Mouse (Mus musculus) lung, postnatal 25 days (tissue): ENCODE results near the gene Tspyl3.
A peak's percentile ranks its signal among the peaks of the same experiment; 100 is the strongest.

Experiments
- DNase-seq: peaks from one replicate; pipeline ENCODE4 v3.0.0; 2022; ENCODE audit warnings: low spot score

Gene Tspyl3

DNA sequence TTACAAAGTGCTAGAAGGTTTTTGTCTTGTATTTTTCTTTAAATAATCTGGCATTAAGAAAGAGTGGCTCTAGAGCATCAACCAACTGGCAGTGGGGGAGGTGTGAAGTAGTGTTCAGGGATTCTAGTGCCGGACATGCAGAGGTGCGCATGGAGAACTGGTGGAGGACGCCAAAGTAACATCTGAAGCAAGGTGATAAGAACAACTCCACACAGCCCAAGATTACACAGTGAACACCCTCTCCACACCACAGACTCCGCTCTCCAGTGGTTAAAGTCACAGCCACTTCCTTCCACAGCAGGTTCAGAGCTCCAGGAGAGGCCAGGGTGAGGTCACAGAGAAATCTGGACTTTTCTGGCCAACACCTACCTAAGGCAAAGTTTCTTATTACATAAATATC is 2.7 kb upstream of the Tspyl3 start:
- DNase-seq = no peak

DNA sequence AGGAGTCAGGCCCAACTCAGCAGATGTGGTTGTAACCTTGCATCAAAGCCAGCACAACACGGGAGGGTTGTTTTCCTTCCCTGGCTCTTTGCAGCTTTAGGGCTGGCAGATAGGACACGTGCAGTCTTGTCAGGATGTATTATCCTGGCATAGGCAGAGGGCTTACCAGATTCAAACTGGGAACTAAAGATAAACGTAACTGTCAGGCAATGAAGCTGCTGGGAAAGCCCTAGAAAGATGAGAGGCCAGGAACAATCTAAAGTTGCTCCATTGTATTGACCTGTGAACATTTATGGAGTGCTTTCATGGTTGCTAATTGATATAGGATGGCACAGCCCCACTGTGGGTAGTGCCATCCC is 333 bp upstream of the Tspyl3 start:
- no peak for DNase-seq

DNA sequence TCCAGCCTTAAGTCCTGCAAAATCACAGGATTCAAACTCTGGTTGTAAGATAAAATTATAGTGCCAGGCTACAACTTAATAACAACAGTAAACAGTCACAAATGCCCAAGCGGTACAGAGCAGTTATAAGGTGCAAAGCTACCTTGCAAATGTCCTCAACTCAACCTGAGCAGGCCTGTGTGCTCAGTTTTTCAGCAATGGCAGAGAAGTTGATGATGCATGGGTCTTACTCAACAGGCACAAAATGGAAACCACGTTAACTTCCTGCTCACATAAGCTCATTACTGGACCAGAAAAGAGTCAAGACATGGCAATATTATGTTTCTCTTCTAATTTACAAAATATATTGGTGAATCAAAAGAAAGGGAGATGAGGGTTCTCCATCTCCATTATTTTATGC is 2.7 kb downstream of the Tspyl3 start:
- no peak for DNase-seq

DNA sequence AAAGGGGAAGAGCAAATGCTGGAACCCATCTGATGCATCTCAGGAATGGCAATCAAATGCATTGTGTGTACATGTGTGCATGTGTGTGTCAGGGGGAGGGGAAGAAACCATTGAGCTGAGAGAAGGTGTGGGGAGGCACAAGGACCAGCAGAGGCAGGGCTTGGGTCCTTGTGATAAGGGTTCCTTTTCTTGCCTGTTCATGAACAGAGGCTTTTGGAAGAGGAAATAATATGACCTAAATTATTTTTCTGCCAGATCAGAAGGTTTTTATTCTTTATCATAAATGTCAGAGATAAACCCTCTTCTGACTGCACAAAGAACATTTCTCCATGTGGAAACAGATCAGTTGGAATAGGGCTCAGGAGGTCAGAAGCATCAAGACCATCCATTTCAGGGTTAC is 3.1 kb downstream of the Tspyl3 start:
- no peak for DNase-seq

DNA sequence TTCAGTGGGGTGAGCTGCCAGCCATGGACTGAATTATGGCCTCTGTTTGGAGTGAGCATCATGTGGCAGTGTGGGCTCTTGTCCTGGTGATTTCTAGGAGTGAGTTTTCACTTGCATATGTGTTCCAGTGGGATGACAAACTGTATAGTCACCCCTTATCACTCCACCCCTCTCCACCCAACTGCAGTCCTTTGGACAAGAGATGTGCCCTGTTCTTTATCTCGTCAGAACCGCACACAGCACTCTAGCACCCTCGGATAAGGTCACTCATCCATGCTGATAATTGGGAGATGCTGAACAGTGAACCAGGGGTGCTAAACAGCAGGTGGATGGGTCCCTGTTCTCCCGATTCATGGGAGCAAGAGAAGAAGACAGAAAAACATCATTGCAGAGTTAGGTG is 3.6 kb downstream of the Tspyl3 start:
- no peak for DNase-seq

DNA sequence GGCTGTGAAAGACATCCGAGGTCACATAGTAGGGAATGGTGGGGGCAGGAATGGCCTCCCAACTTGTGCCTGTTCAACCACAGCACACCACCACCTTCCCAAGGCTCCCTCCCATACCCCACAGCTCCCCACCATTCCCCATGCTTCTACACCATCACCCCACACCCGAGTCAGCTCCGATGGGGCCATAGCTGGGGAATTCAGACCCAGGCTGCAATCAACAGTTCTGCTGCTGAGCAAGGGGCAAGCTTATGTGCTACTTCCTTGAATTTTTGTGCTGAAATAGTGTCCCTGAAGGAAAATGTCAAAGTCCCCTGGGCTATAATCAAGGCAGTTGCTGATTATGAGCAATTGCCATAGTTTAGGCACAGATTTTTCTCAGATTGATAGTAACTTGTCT is 6.7 kb downstream of the Tspyl3 start:
- DNase-seq = no peak

DNA sequence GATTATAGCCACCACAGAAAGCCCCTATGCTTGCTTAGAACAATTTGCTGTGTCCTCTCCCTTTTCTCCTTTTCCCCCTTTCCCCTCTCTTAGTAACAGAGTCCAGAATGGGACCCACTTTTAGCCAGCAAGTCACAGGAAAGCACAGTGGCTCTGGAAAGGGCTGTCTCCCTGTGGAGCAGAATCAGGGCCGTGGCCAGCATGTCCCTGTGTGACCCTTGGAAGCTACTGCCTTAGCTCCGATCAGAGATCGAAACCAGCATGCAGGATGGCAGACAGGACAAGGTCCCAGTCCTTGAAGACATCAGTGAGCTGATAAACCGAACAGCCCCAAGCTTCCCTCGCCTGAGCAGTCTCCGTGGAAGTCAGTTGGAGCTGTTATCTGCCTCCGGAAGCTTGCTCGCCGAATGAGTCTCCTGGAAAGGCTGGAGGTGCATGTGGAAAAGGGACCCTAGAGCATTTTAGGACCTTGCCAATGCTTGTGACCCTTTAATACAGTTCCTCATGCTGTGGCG is 7.4 kb downstream of the Tspyl3 start:
- DNase-seq = no peak

DNA sequence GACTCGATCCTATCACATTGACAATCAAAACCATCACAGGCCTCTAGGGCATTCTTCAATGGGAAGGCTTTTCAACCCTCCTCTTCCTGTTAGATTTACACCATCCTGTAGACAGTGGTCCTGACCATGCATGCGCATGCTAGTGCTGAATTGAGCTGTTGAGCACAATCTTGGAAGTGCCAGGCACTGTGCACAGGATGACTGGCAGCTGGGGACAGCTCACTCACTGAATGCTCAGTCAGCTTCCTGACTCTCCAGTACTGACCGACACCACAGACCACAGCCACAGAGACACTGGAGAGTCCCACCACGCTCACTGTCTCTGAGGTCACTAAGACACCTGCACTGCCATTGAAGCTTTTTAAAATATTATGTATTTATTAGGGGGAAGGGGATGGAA is 9.8 kb downstream of the Tspyl3 start:
- no peak for DNase-seq

DNA sequence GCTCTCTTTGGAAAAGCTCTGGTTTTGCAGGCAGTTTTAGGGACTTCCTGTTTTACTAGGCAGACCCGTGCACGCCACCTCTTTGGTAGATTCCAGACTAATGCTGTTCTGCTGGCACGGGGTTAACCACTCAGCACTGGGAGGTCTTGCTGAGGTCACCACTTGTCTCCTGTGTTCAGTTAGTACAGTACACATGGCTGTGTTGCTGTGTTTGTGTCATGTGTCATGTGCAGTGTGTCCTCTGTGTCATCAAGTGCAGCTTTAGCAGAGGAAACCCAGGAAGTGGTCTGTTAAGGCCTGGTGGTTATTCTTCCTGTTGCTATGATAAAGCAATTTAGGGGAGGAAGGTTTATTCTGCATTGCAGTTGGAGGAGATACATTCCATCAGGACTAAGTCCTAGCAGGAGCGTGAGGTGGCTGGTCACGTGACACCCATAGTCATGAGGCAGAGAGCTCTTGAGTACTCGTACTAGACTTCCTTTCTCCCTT is 10.4 kb downstream of the Tspyl3 start:
- DNase-seq = peak; percentile 34

DNA sequence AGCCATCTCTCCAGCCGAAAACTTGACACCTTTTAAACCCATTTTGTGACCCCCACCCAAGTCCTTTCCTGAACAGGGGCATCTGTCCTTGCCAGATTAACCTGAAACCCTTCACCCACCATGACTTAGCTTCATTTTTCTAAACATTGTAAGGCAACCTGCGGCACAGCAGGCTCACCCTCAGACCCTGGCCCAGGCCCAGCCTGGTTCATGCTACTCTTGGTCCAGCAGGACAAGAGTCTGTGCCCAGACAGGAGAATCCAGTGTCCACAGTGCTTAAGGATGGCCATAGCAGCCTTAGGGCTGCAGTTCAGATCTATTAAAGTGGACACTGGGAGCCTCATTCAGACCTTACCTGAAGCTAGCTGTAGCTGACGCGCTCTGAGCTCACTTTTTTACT is 11.9 kb downstream of the Tspyl3 start:
- no peak for DNase-seq

DNA sequence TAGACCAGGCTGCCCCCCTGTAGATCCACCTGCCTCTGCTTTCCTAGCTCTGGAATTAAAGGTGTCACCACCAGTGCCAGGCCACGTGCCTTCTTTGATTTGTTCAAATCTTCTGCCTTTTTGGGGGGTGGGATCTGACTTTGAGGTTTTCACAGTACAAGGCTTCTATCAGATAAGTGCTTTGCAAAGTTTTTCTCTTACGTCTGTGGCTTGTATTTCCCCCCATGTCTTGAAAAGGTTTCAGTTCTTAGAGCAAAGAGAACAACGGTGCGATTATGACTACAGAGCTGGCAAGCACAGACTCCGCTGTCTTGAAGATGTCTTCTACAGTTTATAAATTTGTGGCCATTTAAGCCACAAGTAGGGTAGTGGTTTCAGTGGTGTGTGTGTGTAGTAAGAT is 13.8 kb downstream of the Tspyl3 start:
- no peak for DNase-seq

DNA sequence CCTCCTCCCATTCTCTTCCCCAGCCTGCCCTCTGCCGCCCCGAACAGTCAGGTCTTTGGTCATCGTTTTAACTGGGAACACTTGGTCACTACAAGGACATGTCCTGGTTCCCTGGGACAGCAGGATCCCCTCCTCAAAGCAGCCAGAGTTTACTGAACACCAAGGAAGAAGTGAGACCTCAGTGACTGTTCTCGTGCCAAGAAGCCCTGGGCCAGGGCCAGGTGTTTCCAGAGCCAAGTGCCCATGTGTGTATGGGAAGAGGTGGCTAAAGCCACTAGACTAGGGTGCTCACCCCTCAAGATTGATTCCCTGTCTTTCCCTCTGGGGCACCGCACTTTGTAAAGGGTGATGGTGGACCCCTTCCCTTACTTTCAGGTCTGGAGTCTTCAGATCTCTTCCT is 16.0 kb downstream of the Tspyl3 start:
- DNase-seq = no peak

DNA sequence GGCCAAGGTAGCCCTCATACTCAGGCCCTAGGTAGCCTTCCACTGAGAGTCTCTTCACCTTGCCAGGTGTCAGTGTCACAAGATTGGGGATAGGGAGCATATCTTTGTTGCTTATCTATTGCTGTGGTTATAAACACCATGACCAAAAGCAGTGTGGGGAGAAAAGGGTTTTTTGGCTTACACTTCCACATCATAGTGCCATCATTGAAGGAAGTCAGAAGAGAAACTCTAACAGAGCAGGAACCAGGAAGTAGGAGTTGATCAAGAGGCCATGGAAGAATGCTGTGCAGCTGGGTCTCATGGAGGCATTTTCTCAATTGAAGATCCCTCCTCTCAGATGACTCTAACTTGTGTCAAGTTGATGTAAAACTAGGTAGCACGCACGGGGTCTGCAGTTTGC is 17.1 kb downstream of the Tspyl3 start:
- no peak for DNase-seq

DNA sequence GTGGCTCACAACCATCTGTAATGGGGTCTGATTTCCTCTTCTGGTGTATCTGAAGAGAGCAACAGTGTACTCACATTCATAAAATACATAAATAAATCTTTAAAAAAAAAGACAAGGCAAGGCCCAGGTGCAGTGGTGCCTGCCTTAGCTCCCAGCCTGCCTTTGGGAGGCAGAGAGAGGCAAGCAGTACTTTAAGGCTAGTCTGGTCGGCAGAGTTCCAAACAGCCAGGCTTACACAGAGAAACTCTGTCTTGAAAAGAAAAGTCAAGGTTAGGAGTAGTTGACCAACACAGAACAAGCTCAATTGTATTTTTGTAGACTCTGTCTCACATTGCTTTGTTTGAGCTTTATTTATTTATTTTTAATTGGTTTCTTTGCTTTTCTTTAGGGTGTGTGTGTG is 22.5 kb downstream of the Tspyl3 start:
- DNase-seq = no peak

DNA sequence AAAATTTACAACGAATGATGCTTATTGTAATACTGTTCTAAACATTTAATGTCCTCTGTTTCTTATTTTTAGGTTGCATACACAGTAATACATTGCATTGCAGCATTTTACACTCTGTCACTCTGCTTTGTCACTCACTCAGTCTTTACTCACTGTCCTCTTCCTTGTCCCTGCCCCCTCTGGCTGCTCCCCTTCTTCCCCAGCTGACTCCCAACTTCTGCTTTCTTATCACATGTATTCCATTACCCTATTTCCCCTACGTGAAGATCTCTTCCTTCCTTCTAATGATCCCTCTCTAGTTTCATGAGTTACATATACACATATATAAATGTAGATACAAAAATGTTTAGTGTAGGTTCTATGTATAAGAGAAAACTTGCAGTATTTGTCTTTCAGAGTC is 26.1 kb downstream of the Tspyl3 start:
- no peak for DNase-seq

DNA sequence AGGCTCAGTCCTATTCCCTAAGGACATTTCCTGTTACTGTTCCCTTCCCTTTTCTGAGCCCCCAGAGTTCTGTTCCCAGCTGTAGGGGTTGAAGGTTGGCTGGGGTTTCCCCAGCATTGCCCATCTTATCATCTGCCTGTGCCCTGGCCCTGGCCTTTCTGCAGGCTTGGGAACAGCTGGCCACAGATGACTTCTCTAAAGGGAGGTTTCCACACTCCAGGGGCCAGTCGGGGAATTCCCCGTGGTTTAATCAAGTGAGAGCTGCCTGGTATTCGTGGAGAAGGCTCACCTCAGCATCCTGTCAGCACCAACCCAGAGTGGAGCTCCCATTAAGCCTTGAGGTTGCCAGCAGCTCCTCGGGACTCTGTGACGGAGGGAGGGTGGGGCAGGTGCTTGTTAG is 26.8 kb downstream of the Tspyl3 start:
- DNase-seq = no peak

DNA sequence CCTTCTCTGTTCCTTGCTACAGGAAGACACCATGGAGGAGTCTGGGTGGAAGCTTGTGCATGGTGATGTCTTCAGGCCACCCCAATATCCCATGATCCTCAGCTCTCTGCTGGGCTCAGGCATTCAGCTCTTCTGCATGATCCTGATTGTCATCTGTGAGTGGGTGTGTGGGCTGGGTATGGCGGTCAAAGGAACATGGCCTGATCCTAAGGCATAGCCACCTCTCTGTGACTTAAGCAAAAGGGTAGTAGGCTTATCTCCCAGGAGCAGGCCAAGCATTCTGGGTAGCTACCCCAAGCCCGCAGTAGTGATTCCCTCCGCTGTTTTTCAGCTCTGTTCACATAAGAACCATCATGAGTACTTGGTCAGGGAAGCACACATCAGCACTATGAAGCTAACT is 31.0 kb downstream of the Tspyl3 start:
- no peak for DNase-seq

DNA sequence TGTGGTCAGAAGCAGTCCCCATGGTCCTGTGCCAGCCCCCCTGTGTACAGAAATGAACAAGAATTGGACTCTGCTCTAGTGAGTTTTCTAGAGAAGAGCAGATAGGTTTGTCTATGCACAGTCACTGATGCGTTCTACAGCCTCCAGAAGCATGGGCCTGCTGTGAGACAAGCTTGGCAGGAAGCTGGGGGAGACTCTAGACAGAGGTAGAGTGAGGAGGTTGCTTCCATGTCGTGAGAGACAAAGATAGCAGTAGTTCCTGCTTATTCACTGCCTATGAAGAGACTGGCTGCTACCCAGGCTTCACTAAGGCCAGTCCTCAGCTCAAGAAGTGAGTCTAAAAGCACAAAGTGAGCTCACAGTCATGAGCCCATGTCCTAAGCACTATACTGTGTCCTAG is 34.0 kb downstream of the Tspyl3 start:
- no peak for DNase-seq

DNA sequence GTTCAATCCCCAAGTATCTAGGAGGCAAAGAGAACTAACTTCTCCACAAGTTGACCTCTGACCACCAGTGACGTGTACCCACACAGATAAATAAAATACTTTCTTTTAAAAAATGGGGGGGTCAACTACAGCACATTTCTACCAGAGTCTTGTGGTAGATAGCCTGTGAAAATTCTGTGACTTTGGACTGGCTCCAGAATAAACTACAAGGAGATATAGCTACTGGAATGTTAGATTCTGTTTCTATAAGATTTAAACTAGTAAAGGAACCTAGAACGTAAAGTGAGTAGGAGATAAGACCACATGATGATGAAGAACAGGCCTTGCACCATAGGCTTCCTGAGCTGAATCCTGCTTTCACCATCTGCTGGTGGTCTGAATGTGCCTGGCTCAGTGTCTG is 37.4 kb downstream of the Tspyl3 start:
- DNase-seq = no peak

DNA sequence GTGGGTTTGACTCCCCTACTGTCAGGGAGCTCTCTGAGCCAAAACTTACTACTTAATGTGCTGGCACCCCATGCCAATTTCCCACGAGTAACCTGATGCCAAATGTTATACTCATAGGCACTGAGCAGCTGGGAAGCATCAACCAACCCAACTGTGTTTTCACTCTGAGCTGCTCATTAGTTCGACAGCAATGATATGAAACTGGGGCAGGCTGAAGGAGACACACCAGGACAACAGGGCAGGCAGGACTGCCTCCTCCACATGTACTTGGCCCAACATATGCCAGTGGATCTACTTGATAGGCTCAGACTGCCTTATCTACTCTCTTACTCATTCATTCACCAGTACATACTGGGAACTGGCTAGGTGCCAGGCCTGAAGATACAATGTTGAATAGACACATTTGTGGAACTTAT is 39.1 kb downstream of the Tspyl3 start:
- no peak for DNase-seq

DNA sequence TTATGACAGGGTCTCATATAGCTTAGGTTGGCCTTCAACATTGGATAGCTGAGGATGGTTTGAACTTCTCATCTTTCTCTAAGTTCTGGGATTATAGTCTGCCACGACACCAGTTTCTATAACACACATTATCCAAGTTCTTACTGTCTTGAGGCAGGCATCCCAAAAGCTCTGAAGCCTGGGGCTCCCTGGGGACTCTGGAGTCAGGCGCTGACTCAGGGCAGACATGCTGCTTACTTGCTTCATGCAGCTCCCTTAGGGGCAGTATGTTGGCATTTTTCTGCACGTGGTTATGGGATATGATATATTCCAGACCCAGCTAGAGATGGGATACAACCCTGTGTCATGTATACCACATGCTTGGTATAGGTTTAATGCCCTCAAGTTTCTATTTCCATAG is 45.3 kb downstream of the Tspyl3 start:
- no peak for DNase-seq

DNA sequence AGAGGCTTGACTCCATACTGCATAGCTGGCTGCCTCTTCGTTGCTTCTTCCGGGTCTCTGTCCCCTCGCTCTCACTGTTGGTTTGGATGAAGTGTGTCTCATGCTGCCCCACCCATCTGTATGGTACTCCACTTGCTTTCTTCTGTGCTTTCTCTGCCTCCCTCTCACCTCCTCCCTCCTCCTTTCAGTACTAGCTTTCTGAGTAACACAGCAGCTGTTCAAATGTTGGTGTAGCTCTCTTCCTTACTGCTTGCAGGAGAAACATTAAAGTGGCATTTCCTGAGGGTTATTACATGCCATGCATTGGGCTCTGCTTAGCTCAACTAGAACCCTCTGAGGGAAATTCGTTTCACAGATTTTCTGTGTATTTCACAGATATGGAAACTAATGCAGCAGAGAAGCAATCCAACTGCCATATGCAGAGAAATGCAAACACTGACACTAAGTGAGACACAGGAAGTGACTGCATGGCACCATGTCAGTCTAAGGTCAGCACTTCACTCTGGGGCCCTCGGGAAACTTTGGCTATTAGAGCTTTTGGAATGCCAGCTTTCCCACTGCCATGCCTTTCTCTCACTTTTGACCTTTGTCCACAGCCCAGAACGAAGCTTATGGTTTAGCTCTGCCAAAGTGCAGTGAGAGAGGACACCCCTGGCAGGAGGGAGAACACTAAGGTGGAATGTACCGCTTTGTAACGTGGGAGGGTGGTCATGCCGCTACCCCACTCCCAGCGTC is 45.9 kb downstream of the Tspyl3 start:
- DNase-seq = no peak

DNA sequence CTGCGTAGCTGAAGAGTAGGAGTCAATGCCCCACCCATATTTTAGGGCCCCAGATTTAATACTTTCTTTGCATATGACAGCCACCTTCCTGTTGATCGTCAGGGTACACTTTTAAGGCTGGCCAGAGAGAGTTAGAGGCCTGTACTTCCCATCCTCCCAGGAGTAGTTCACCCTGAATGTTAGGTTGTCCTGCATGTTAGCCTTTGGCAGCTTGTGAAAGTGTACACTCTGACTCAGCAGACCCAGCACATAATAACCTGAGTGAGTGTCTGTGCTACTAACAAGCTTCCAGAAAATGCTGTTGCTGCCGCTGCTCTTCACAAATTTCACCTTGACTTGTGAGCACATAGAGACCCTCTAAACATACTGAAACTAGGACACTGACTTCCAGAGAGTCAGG is 48.1 kb downstream of the Tspyl3 start:
- DNase-seq = no peak

DNA sequence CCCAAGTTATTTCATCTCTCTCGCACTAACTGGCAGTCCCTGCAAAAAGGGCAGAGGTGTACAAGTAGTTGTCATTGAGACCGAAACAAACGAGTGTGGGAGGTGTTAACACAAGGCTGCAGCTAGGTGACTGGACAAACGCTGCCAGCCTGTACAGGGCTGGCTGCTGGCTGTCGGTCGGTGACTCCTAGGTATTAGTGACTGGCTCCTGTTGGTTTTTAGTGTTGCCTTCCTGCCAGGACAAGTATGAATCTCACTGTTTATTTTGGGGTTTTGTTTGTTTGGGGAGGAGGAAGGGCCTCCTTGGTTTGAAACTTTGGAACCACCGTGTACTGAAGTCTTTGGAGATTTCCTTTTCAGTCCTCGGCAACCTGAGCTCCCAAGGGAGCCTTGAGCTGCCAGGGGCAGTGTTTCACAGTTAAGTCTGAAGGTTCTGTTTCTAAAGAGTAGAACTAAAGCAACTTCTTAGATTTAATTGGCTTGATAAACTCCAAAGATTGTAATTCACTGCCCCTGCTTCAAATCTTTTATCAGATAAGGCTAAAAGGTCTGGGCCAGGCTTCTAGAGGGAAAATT is 49.2 kb downstream of the Tspyl3 start:
- DNase-seq = peak; percentile 16
